Mouse (Mus musculus): ENCODE measurements around the gene Luc7l2. TPM values are rescaled to one million over a fixed set of nuclear protein-coding genes. Genes with fewer than 3 reads are reported as not detected.
"Not testable (repeated sequence)": the region's sequence is repeated elsewhere in the genome, so short reads cannot be mapped to it uniquely, and the experiment has no call there.

Luc7l2 gene
- polyA plus RNA-seq, 1 experiment from 2014 or later: 47.1 TPM

DNA sequence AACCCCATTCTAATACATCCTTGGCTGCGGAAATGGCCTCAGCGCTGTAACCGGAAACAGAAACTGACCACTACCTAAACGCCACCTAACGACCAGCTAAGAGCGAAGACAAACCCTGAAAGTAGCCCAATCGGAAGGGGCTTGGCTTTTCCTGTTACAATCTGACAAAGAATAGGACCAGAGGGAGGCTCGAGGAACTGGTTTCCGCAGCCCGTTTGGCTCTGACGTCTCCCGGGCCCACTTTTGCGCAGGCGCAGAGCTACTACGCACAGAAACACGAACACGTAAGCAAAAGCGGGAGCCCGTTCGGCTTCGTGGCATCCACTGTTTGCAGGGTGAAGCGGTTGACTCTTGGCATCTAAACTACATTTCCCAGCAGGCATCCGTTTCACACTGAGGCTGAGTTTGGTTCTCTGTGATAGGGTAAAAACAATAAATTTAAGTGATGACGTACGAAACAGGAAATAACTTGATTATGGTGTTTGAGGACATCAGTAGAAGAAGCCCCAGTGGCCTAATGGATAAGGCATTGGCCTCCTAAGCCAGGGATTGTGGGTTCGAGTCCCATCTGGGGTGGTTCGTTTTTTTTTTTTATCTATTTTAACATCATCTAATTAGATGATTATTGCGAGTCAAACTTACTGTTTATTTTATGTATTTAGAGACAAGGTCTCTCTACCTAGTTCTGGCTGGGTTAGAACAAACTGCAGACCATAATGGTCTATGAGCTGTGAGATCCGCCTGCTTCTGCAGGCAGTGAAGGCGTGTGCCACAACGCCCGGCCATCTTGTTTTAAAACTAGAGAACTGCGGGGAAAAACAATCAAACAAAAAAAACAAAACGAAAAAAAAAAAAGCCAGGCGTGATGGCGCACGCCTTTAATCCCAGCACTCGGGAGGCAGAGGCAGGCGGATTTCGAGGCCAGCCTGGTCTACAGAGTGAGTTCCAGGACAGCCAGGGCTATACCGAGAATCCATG, 17.4 kb upstream of the Luc7l2 start, which contains the start of gene Fmc1:
Gene Fmc1 (plus strand): TSS at position 75 of the 978 bp plus-strand sequence.
- WGBS: 5% methylated on average over 41 of the region's 41 CpGs
- Histone ChIP-seq H3K4me3 (ENCODE audit: low read depth, low read length) (peak within 1 kb of the TSS; percentile 91), H3K9me3 (ENCODE audit: control insufficient read depth, low read length) (no peaks in the 10 kb centered on the region), H3K36me3 (ENCODE audit: control insufficient read depth, insufficient read depth, low read length) (no peaks in the 10 kb centered on the region), H3K9ac (ENCODE audit: low read length) (peak within 1 kb of the TSS; percentile 90), H3K4me2 (ENCODE audit: low read length) (peak within 1 kb of the TSS; percentile 96), H3K27me3 (replicated peaks; ENCODE audit: control insufficient read depth, insufficient read depth, low read length) (no peaks in the 10 kb centered on the region), H3K4me1 (replicated peaks; ENCODE audit: control insufficient read depth, insufficient read depth, low read length) (peaks cover 5% of the 10 kb centered on the region; the same call in 1 of the 2 replicates), H3K27ac (ENCODE audit: low read depth) (peak within 1 kb of the TSS; percentile 97)
- DNase-seq (ENCODE audit: low spot score) (peak; percentile 96), ATAC-seq (replicated peaks; ENCODE audit: low FRiP score, low TSS enrichment, low read depth) (peak; percentile 91)

DNA sequence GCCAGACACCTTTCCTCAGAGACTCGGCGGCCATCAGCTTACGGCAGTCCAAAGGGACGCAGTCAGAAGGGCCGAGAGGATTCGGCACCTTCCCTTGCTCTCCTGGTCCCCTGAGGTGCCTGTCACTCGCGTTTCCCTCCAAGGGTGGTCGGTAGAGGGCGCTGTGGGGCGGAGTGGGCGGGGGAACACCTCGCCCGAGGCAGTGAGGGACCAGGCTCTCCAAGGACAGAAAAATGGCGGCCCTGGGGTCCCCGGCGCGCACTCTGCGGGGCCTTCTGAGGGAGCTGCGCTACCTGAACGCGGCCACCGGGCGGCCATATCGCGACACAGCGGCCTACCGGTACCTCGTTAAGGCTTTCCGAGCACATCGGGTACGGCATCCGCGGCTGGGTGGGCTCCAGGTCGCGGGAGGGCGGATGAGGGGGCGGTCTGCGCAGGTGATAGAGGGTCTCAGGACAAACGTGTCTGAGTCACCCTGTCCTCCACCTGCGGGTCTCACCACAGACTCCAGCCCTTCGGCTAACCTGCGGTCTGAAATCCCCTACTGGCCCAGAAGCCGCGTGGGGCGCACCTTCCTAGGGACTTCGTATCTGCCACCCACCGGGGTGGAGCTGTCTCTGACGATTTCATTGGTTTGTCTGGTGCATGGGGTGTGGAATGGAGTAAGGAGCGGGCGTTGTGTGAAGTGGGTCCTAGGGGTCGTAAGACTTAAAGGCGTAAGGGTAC, 16.3 kb upstream of the Luc7l2 start:
- peaks cover 5% of the 10 kb centered on the region; the same call in 1 of the 2 replicates for H3K4me1 ChIP-seq (replicated peaks; ENCODE audit: control insufficient read depth, insufficient read depth, low read length)
- no peaks in the 10 kb centered on the region for H3K27me3 ChIP-seq (replicated peaks; ENCODE audit: control insufficient read depth, insufficient read depth, low read length)
- 0 out of 2 replicates have a peak, but pooled peaks cover 3% of the 10 kb centered on the region for H3K36me3 ChIP-seq (ENCODE audit: control insufficient read depth, insufficient read depth, low read length)
- H3K27ac ChIP-seq (ENCODE audit: low read depth): peak overlapping the region; percentile 97
- DNase-seq (ENCODE audit: low spot score): peak; percentile 100
- WGBS: under 1% methylated on average over 53 of the region's 53 CpGs
- peak; percentile 76 for ATAC-seq (replicated peaks; ENCODE audit: low FRiP score, low TSS enrichment, low read depth)
- peak overlapping the region; percentile 90 for H3K9ac ChIP-seq (ENCODE audit: low read length)
- no peaks in the 10 kb centered on the region for H3K9me3 ChIP-seq (ENCODE audit: control insufficient read depth, low read length)
- peak overlapping the region; percentile 91 for H3K4me3 ChIP-seq (ENCODE audit: low read depth, low read length)
- peak overlapping the region; percentile 58 for H3K4me2 ChIP-seq (ENCODE audit: low read length)

DNA sequence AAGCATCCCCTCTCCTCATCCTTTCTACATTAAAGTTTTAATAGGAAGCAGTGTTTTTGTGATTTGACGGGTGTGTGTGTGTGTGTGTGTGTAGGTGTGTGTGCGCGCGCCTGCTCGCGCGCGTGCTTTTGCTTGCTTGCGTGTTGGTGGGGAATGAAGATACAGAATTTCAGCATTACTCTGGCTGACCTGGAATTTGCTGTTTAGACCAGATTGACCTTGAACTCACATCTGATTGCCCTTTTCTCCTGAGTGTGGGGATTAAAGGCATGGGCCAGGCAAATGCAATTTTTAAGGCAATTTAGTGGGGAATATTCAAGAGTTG, 15.8 kb upstream of the Luc7l2 start:
- ATAC-seq (replicated peaks; ENCODE audit: low FRiP score, low TSS enrichment, low read depth) (no peak), DNase-seq (ENCODE audit: low spot score) (no peak)
- no peaks in the 10 kb centered on the region for H3K9me3 ChIP-seq (ENCODE audit: control insufficient read depth, low read length)
- H3K27me3 ChIP-seq (replicated peaks; ENCODE audit: control insufficient read depth, insufficient read depth, low read length): no peaks in the 10 kb centered on the region
- peak overlapping the region; percentile 91 for H3K4me3 ChIP-seq (ENCODE audit: low read depth, low read length)
- H3K4me1 ChIP-seq (replicated peaks; ENCODE audit: control insufficient read depth, insufficient read depth, low read length): peaks cover 5% of the 10 kb centered on the region; the same call in 1 of the 2 replicates
- H3K36me3 ChIP-seq (ENCODE audit: control insufficient read depth, insufficient read depth, low read length): 0 out of 2 replicates have a peak, but pooled peaks cover 4% of the 10 kb centered on the region
- H3K27ac ChIP-seq (ENCODE audit: low read depth): peak overlapping the region; percentile 97
- peak overlapping the region; percentile 58 for H3K4me2 ChIP-seq (ENCODE audit: low read length)
- H3K9ac ChIP-seq (ENCODE audit: low read length): peak overlapping the region; percentile 90
- 3% methylated on average over 9 of the region's 9 CpGs for WGBS

DNA sequence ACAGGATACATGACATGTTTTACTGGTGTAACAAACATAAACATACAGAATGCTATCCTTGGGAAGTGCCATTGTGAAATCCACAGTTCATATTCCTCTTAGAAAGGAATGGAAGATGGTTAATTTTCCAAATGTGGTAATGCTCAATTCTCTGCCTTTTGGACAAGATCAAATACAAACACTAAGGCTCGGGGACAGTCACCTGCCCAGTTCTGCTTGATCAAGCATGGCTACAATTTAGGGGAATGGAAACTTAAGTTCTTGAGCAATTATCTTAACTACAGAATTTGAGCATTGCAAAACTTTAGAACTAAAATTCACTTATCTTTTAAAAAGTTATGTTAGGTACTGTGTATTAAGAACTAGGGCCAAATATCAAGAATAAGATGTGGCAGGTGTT, 15.3 kb upstream of the Luc7l2 start:
- DNase-seq (ENCODE audit: low spot score) (no peak), ATAC-seq (replicated peaks; ENCODE audit: low FRiP score, low TSS enrichment, low read depth) (no peak)
- H3K9ac ChIP-seq (ENCODE audit: low read length): no peak overlapping the region; the same call in 1 of the 2 replicates
- H3K4me2 ChIP-seq (ENCODE audit: low read length): peak overlapping the region; percentile 58
- H3K27ac ChIP-seq (ENCODE audit: low read depth): no peak overlapping the region
- peaks cover 5% of the 10 kb centered on the region; the same call in 1 of the 2 replicates for H3K4me1 ChIP-seq (replicated peaks; ENCODE audit: control insufficient read depth, insufficient read depth, low read length)
- peak overlapping the region; percentile 91 for H3K4me3 ChIP-seq (ENCODE audit: low read depth, low read length)
- H3K36me3 ChIP-seq (ENCODE audit: control insufficient read depth, insufficient read depth, low read length): 0 out of 2 replicates have a peak, but pooled peaks cover 4% of the 10 kb centered on the region
- no peaks in the 10 kb centered on the region for H3K9me3 ChIP-seq (ENCODE audit: control insufficient read depth, low read length)
- 81% methylated on average over 1 of the region's 1 CpGs for WGBS
- no peaks in the 10 kb centered on the region for H3K27me3 ChIP-seq (replicated peaks; ENCODE audit: control insufficient read depth, insufficient read depth, low read length)

DNA sequence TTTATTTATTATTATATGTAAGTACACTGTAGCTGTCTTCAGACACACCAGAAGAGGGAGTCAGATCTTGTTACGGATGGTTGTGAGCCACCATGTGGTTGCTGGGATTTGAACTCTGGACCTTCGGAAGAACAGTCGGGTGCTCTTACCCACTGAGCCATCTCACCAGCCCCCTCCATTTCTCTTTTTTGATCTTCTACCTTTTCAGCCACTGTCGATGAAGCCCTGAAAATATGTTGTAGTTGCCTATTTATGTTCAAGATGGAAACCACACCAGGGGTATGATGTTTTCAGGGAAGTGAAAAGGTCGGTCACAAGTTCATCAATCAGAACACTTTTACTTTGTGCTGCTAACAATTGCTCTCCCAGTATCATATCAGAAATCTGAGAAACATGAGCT, 7.0 kb upstream of the Luc7l2 start:
- not testable (repeated sequence) for H3K27me3 ChIP-seq (replicated peaks; ENCODE audit: control insufficient read depth, insufficient read depth, low read length); H3K9ac ChIP-seq (ENCODE audit: low read length); H3K9me3 ChIP-seq (ENCODE audit: control insufficient read depth, low read length); H3K27ac ChIP-seq (ENCODE audit: low read depth); H3K36me3 ChIP-seq (ENCODE audit: control insufficient read depth, insufficient read depth, low read length); ATAC-seq (replicated peaks; ENCODE audit: low FRiP score, low TSS enrichment, low read depth); H3K4me3 ChIP-seq (ENCODE audit: low read depth, low read length); DNase-seq (ENCODE audit: low spot score); H3K4me1 ChIP-seq (replicated peaks; ENCODE audit: control insufficient read depth, insufficient read depth, low read length); H3K4me2 ChIP-seq (ENCODE audit: low read length)
- WGBS: 88% methylated on average over 2 of the region's 5 CpGs

DNA sequence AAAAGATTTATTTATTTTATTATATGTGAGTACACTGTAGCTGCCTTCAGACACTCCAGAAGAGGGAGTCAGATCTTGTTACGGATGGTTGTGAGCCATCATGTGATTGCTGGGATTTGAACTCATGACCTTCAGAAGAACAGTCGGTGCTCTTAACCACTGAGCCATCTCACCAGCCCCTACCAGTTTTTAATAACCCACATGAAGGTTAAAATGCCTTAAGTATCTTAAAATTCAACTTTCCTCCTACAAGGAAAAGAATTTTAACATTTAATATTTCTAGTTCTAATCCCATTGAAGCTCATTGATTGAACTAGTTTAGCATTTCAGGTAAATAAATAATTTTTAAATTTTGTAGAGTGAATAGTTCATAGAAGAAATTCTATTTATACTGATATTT, 4.1 kb upstream of the Luc7l2 start:
- not testable (repeated sequence) for H3K9me3 ChIP-seq (ENCODE audit: control insufficient read depth, low read length); H3K27me3 ChIP-seq (replicated peaks; ENCODE audit: control insufficient read depth, insufficient read depth, low read length); H3K4me1 ChIP-seq (replicated peaks; ENCODE audit: control insufficient read depth, insufficient read depth, low read length); H3K36me3 ChIP-seq (ENCODE audit: control insufficient read depth, insufficient read depth, low read length); ATAC-seq (replicated peaks; ENCODE audit: low FRiP score, low TSS enrichment, low read depth); H3K4me3 ChIP-seq (ENCODE audit: low read depth, low read length); H3K4me2 ChIP-seq (ENCODE audit: low read length); H3K9ac ChIP-seq (ENCODE audit: low read length); DNase-seq (ENCODE audit: low spot score); H3K27ac ChIP-seq (ENCODE audit: low read depth)
- 90% methylated on average over 2 of the region's 2 CpGs for WGBS

DNA sequence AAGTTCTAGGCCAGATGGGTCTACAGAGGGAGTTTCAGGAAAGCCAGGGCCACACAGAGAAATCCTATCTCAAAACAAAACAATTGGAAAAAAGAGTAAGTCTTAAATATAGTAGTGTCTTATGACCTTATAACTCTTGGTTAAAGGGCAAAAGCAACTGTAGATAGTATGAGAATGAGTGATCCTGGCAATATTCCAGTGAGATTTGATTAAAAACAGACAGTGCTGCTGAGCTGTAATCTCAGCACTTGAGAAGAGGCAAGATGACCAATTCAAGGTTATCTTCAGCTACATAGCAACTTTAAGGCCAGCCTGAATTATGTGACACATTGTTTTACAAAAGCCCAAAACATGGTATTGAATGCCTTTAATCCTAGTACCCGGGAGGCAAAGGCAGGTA, 3.4 kb upstream of the Luc7l2 start:
- H3K9me3 ChIP-seq (ENCODE audit: control insufficient read depth, low read length): no peaks in the 10 kb centered on the region
- DNase-seq (ENCODE audit: low spot score) (no peak), ATAC-seq (replicated peaks; ENCODE audit: low FRiP score, low TSS enrichment, low read depth) (no peak)
- no peak overlapping the region for H3K4me3 ChIP-seq (ENCODE audit: low read depth, low read length)
- no peaks in the 10 kb centered on the region for H3K36me3 ChIP-seq (ENCODE audit: control insufficient read depth, insufficient read depth, low read length)
- H3K9ac ChIP-seq (ENCODE audit: low read length): no peak overlapping the region
- no peak overlapping the region for H3K27ac ChIP-seq (ENCODE audit: low read depth)
- H3K4me1 ChIP-seq (replicated peaks; ENCODE audit: control insufficient read depth, insufficient read depth, low read length): no peaks in the 10 kb centered on the region
- 76% methylated on average over 1 of the region's 1 CpGs for WGBS
- H3K4me2 ChIP-seq (ENCODE audit: low read length): no peak overlapping the region
- no peaks in the 10 kb centered on the region for H3K27me3 ChIP-seq (replicated peaks; ENCODE audit: control insufficient read depth, insufficient read depth, low read length)

DNA sequence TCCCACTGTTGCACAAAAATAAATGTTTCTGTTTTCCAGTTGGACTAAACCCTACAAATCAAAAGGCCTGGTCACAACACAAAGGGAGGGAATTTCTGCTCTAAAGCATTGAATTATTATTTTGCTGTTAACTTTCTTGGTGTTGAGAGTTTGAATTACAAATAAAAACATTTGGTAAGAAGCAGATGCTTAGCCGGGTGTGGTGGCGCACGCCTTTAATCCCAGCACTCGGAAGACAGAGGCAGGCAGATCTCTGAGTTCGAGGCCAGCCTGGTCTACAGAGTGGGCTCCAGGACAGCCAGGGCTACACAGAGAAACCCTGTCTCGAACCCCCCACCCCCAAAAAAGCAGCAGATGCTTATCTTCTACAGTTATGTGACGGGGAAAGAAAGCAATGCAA, 2.5 kb upstream of the Luc7l2 start:
- H3K4me1 ChIP-seq (replicated peaks; ENCODE audit: control insufficient read depth, insufficient read depth, low read length); H3K36me3 ChIP-seq (ENCODE audit: control insufficient read depth, insufficient read depth, low read length); H3K4me2 ChIP-seq (ENCODE audit: low read length); H3K9me3 ChIP-seq (ENCODE audit: control insufficient read depth, low read length); H3K4me3 ChIP-seq (ENCODE audit: low read depth, low read length); ATAC-seq (replicated peaks; ENCODE audit: low FRiP score, low TSS enrichment, low read depth); DNase-seq (ENCODE audit: low spot score); H3K9ac ChIP-seq (ENCODE audit: low read length); H3K27me3 ChIP-seq (replicated peaks; ENCODE audit: control insufficient read depth, insufficient read depth, low read length); H3K27ac ChIP-seq (ENCODE audit: low read depth): not testable (repeated sequence)
- WGBS: 94% methylated on average over 7 of the region's 7 CpGs

Measured in intestine, embryonic 14.5 days (tissue).